Mouse (Mus musculus) midbrain, embryonic 12.5 days (tissue): ENCODE measurements at regions not wholly inside any gene's neighbourhood (a gene's known extent, or its start where the extent isn't known, plus 50 kb on each side); places are given as distances from the start of the nearest gene placed in this dataset.

ENCODE experiments used
- ATAC-seq: fragments of 200-750 bp; cut with Nextera tagmentation; 2 replicates; pipeline ENCODE4 v1.8.0; 2017; ENCODE audit warnings: low read depth, moderate TSS enrichment, moderate library complexity; ENCODE audit not compliant: low FRiP score
- H3K27ac ChIP-seq: fragments of 300-500 bp; sonication (generic); replicated peaks from 2 replicates; pipeline ENCODE4 v1.5.1; 2016; ENCODE audit warnings: mild to moderate bottlenecking
- H3K27me3 ChIP-seq: fragments of 300-500 bp; sonication (generic); 2 replicates; pipeline ENCODE4 v1.6.1; 2016; ENCODE audit warnings: mild to moderate bottlenecking
- H3K36me3 ChIP-seq: fragments of 300-500 bp; sonication (generic); 2 replicates; pipeline ENCODE4 v1.6.1; 2016
- H3K4me1 ChIP-seq: fragments of 300-500 bp; sonication (generic); 2 replicates; pipeline ENCODE4 v1.6.1; 2016
- H3K4me2 ChIP-seq: fragments of 300-500 bp; sonication (generic); replicated peaks from 2 replicates; pipeline ENCODE4 v1.6.1; 2016; ENCODE audit warnings: mild to moderate bottlenecking, moderate library complexity
- H3K4me3 ChIP-seq: fragments of 300-500 bp; sonication (generic); 2 replicates; pipeline ENCODE4 v1.5.1; 2016; ENCODE audit warnings: mild to moderate bottlenecking
- H3K9ac ChIP-seq: fragments of 300-500 bp; sonication (generic); replicated peaks from 2 replicates; pipeline ENCODE4 v1.6.1; 2016; ENCODE audit warnings: mild to moderate bottlenecking, moderate library complexity
- H3K9me3 ChIP-seq: fragments of 300-500 bp; sonication (generic); 2 replicates; pipeline ENCODE4 v1.6.1; 2016; ENCODE audit warnings: mild to moderate bottlenecking
- WGBS: fragments of 180-500 bp; shearing (Covaris S2); methylation state at CpG from one replicate; pipeline ENCODE4 v1.1.7; 2016; 5-methylcytosine and 5-hydroxymethylcytosine counted together

DNA sequence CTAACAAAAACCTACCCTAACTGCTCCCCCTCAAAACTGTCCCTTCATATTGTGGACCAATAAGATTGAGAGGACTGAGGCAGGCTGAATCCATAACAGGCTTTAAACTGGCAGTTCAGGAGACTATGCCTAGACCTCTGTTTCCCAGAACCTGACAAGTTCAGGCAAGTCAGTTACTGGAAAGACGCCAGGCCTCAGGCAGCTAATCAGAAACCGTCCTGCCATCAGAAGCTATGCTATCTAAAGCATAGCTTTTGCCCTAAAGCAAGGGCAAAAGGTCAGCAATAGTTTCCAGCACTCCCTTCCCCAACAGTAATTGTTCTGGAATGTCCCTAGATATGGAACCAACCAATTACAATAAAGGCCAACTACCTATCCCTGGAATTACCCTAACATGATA, 273.0 kb downstream of the Bche start:
- H3K4me2 ChIP-seq, result no peak overlapping the region
- no peaks in the 10 kb centered on the region for H3K9me3 ChIP-seq
- H3K36me3 ChIP-seq, result no peaks in the 10 kb centered on the region
- WGBS, result 82% methylated on average over 2 of the region's 2 CpGs
- no peaks in the 10 kb centered on the region for H3K4me1 ChIP-seq
- no peak overlapping the region for H3K4me3 ChIP-seq
- H3K27me3 ChIP-seq, result no peaks in the 10 kb centered on the region
- no peak overlapping the region for H3K27ac ChIP-seq
- ATAC-seq, result no peak
- no peak overlapping the region for H3K9ac ChIP-seq

DNA sequence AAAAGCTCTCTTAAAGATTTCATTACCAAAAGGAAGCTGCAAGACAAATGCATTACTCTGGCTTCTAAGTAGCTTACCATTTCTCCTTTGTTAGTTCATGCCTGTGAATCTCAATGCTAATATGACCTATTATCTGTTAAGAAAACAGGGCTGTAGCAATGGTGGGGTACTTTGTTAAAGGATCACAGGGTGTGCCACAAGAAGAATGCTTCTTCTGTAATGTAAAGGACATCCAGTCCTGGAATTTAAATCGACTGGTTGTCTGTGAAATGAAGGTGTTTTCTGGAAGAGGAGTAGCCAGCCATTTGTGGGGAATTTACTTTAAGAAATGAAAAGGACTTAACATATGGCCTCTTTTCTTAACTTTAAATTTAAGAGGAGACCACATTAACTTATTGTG, 273.9 kb downstream of the Bche start:
- H3K9me3 ChIP-seq, result no peaks in the 10 kb centered on the region
- no peak overlapping the region for H3K9ac ChIP-seq
- H3K36me3 ChIP-seq, result no peaks in the 10 kb centered on the region
- H3K27ac ChIP-seq, result no peak overlapping the region
- ATAC-seq, result no peak
- no peaks in the 10 kb centered on the region for H3K27me3 ChIP-seq
- no peaks in the 10 kb centered on the region for H3K4me1 ChIP-seq
- 17% methylated on average over 1 of the region's 1 CpGs for WGBS
- H3K4me2 ChIP-seq, result no peak overlapping the region
- H3K4me3 ChIP-seq, result no peak overlapping the region

GRCm38 (mm10) chr3:73409929-73410522, 298.2 kb downstream of the Bche start:
- no peak overlapping the region for H3K27ac ChIP-seq
- no peak overlapping the region for H3K4me3 ChIP-seq
- no peak for ATAC-seq
- H3K4me1 ChIP-seq, result no peaks in the 10 kb centered on the region
- no peaks in the 10 kb centered on the region for H3K27me3 ChIP-seq
- no peak overlapping the region for H3K4me2 ChIP-seq
- no peaks in the 10 kb centered on the region for H3K9me3 ChIP-seq
- H3K36me3 ChIP-seq, result no peaks in the 10 kb centered on the region
- WGBS, result 77% methylated on average over 4 of the region's 4 CpGs
- H3K9ac ChIP-seq, result no peak overlapping the region

DNA sequence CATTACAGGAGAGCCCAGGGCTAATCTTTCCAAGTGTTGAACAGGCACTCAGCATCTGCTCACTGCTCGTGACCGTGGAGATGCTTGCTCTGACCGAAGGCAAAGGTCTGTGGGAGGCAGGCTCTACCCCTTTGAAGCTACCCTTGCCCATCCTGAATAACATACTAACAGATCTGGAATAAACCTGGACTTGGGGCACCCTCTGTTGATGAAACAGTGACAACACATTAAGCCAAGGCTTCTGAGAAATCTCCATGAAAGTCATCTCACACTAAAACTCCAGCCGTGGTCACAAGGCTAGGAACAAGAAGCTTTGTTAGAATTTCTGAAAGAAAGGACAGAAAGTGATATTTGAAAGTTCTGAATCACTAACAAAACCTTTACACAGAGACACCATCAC, 306.8 kb downstream of the Bche start:
- no peak for ATAC-seq
- Histone ChIP-seq H3K9ac (no peak overlapping the region), H3K9me3 (no peaks in the 10 kb centered on the region), H3K4me2 (no peak overlapping the region), H3K27me3 (no peaks in the 10 kb centered on the region), H3K27ac (no peak overlapping the region), H3K36me3 (no peaks in the 10 kb centered on the region), H3K4me3 (no peak overlapping the region), H3K4me1 (no peaks in the 10 kb centered on the region)
- 79% methylated on average over 4 of the region's 4 CpGs for WGBS

DNA sequence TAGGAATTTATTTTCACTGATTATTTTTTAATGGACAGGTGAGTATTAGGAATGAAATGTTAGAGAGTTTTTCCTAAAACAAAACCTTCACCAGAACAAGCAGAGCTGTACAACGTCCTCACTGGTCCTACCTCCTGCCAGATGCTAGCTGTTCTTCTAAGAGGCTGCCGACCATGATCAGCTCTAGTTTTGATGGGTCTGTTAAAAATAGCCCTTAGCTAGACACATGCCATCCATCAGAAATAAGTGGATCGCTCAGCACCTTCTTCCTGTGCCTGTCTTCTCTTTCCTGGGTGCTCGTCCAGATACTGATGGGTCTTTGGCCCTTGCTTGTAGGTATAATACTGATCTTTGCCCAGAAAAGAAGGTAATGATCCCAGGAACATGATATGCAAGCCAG, 312.4 kb downstream of the Bche start:
- no peaks in the 10 kb centered on the region for H3K27me3 ChIP-seq
- no peak for ATAC-seq
- no peak overlapping the region for H3K9ac ChIP-seq
- H3K27ac ChIP-seq, result no peak overlapping the region
- WGBS, result 83% methylated on average over 4 of the region's 4 CpGs
- no peak overlapping the region for H3K4me2 ChIP-seq
- no peak overlapping the region for H3K4me3 ChIP-seq
- H3K36me3 ChIP-seq, result no peaks in the 10 kb centered on the region
- no peaks in the 10 kb centered on the region for H3K4me1 ChIP-seq
- H3K9me3 ChIP-seq, result no peaks in the 10 kb centered on the region

DNA sequence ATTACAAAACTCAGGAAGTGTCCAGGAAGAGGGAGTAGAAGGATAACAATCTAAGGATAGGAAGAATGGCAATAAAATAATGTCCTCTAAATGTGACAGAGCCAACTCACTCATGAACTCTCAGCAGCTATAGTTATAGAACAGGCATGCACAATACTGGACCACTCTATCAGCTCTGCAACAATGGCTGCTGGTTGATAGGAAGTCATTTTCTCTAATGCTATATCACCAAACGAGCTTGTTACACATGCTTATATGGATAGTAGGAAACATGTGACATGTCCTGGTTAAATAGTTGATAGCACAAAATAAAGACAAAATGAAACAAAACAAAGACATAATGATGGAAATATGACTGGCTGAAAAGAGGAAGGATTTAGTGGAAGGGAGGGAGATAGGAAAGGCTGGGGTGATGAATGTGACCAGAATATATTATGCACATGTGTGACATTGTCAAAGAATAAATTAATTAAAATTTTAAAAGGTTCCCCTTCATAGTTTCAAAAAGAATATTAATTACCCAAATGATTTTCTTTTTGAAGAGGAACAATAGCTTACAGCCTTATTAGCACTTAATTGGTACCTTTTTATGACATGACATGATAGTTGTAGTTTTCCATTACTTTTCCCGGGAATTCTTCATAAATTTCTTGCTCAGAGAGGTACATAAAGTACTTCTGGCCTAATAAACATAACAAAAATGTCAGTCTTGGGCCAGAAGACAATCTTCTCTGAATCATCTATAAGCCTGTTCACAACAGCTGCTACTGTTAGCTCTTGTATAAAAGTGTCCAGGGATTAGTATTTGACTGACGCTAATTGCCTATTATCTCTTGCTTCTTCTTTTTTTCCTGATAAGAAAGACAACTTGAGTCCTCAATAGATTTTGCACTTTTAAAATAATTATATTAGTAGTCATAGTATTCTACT, 318.2 kb downstream of the Bche start:
- Histone ChIP-seq H3K4me3 (no peak overlapping the region), H3K27me3 (no peaks in the 10 kb centered on the region), H3K27ac (no peak overlapping the region), H3K4me2 (no peak overlapping the region), H3K9me3 (no peaks in the 10 kb centered on the region), H3K9ac (no peak overlapping the region), H3K4me1 (no peaks in the 10 kb centered on the region), H3K36me3 (no peaks in the 10 kb centered on the region)
- ATAC-seq, result no peak
- 73% methylated on average over 3 of the region's 3 CpGs for WGBS

DNA sequence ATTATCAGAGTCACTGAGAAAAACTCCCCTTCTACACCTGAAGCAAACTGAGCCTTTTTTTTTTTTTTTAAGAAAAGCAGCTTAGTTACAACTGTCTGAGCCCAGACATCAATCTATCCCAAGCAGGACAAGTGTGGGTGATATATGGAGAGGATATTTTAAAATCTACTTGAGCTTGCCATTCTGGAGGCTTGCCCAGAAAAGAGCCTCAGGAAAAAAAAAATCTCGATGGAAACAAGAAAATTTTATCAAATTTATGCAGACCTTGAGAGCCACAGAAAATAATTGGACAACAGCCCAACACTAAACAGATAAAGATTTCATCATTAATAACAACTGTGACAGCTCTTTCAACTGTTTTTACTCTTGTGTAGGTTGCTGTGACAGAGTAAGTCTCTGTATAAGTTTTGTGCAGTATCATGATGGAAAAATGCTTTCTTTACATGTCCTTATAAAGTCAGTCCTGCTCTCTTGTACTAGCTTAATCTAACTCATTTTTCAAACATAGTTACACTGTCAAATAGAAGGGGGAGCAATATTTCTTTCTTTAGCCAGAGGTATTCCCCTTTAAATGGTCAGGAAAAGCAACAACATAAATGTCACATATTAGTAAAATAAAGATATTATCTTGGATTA, 297.4 kb upstream of the Slitrk3 start:
- no peak for ATAC-seq
- H3K27ac ChIP-seq, result no peak overlapping the region
- H3K27me3 ChIP-seq, result no peaks in the 10 kb centered on the region
- no peak overlapping the region for H3K4me3 ChIP-seq
- H3K9ac ChIP-seq, result no peak overlapping the region
- no peaks in the 10 kb centered on the region for H3K36me3 ChIP-seq
- H3K4me1 ChIP-seq, result no peaks in the 10 kb centered on the region
- H3K9me3 ChIP-seq, result no peaks in the 10 kb centered on the region
- 77% methylated on average over 1 of the region's 1 CpGs for WGBS
- no peak overlapping the region for H3K4me2 ChIP-seq

DNA sequence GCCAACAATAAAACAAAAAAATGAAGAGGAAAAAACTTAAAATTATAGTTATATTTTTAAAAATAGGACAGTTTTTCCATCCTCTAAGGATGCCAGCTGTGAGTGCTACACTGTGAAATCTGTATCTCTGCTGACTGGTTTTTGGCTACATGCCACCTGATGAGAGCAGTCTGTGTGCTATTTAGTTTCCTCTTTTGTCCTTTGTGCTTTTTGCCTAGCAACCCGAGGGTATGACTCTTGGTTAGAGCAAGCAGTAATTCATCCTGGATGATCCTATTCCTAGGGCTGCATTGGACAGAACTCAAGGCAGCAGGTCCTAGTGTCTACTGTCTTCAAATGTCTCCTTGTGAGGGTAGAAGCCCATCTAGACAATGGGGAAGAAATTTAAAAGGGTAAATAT, 285.6 kb upstream of the Slitrk3 start:
- H3K27me3 ChIP-seq, result no peaks in the 10 kb centered on the region
- no peak overlapping the region for H3K4me3 ChIP-seq
- no peaks in the 10 kb centered on the region for H3K9me3 ChIP-seq
- no peak overlapping the region for H3K4me2 ChIP-seq
- H3K4me1 ChIP-seq, result no peaks in the 10 kb centered on the region
- ATAC-seq, result peak; percentile 63
- H3K9ac ChIP-seq, result no peak overlapping the region
- no peak overlapping the region for H3K27ac ChIP-seq
- H3K36me3 ChIP-seq, result no peaks in the 10 kb centered on the region
- 9% methylated on average over 1 of the region's 1 CpGs for WGBS

- 91% methylated on average over 2 of the region's 2 CpGs for WGBS
- no peaks in the 10 kb centered on the region for H3K4me1 ChIP-seq
- H3K9me3 ChIP-seq, result no peaks in the 10 kb centered on the region
- no peaks in the 10 kb centered on the region for H3K27me3 ChIP-seq
- H3K4me2 ChIP-seq, result no peak overlapping the region
- no peak for ATAC-seq
- no peak overlapping the region for H3K9ac ChIP-seq
- H3K27ac ChIP-seq, result no peak overlapping the region
- no peaks in the 10 kb centered on the region for H3K36me3 ChIP-seq
- H3K4me3 ChIP-seq, result no peak overlapping the region
Observed at GRCm38 (mm10) chr3:73339730-73340129, 282.1 kb upstream of the Slitrk3 start.

DNA sequence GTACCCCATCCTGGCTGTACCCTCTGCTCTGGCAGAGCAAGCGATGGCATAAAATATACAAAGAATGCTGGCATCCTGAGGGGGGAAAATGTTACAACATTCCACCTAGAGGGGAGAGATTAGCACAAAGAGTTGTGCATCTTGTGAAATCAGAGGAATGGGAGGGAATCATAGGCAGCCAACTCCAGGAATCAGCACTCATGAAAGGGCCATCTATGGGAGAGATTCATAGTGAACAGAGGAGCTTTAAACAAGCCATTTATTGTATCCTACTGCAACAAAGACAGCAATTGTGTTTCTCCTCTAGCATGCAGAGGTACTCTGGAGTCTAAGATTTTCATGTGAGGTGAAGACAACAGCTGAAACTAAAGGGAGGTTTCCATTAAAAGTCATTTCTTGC, 265.6 kb upstream of the Slitrk3 start:
- no peaks in the 10 kb centered on the region for H3K4me1 ChIP-seq
- H3K9ac ChIP-seq, result no peak overlapping the region
- H3K36me3 ChIP-seq, result no peaks in the 10 kb centered on the region
- no peak overlapping the region for H3K27ac ChIP-seq
- no peaks in the 10 kb centered on the region for H3K9me3 ChIP-seq
- WGBS, result 89% methylated on average over 1 of the region's 1 CpGs
- H3K27me3 ChIP-seq, result no peaks in the 10 kb centered on the region
- H3K4me2 ChIP-seq, result no peak overlapping the region
- no peak overlapping the region for H3K4me3 ChIP-seq
- no peak for ATAC-seq
